Mouse (Mus musculus) intestine, postnatal 0 days (tissue): ENCODE data around the gene Lman2. TPM values are rescaled to one million over a fixed set of nuclear protein-coding genes. Genes with fewer than 3 reads are reported as not detected.

Source experiments
- ATAC-seq: fragments of 200-750 bp; cut with Nextera tagmentation; 2 replicates; pipeline ENCODE4 v1.8.0; 2017; ENCODE audit warnings: mild to moderate bottlenecking, moderate TSS enrichment, moderate library complexity
- H3K27ac ChIP-seq: fragments of 300-500 bp; sonication (generic); 2 replicates; pipeline ENCODE4 v1.5.1; 2014; ENCODE audit warnings: mild to moderate bottlenecking, low read depth, low read length, moderate library complexity
- H3K27me3 ChIP-seq: fragments of 300-500 bp; sonication (generic); replicated peaks from 2 replicates; pipeline ENCODE4 v1.6.1; 2014; ENCODE audit warnings: low read length, mixed read lengths; ENCODE audit not compliant: control insufficient read depth, insufficient read depth
- H3K36me3 ChIP-seq: fragments of 300-500 bp; sonication (generic); 2 replicates; pipeline ENCODE4 v1.6.1; 2014; ENCODE audit warnings: mild to moderate bottlenecking, moderate library complexity; ENCODE audit not compliant: control insufficient read depth, insufficient read depth
- H3K4me1 ChIP-seq: fragments of 300-500 bp; sonication (generic); replicated peaks from 2 replicates; pipeline ENCODE4 v1.6.1; 2014; ENCODE audit warnings: antibody characterized with exemption, low read length, mixed read lengths; ENCODE audit not compliant: control insufficient read depth, insufficient read depth
- H3K4me2 ChIP-seq: fragments of 300-500 bp; sonication (generic); replicated peaks from 2 replicates; pipeline ENCODE4 v1.6.1; 2014; ENCODE audit warnings: low read depth, mild to moderate bottlenecking, moderate library complexity
- H3K4me3 ChIP-seq: fragments of 300-500 bp; sonication (generic); 2 replicates; pipeline ENCODE4 v1.5.1; 2014; ENCODE audit warnings: low read depth, low read length
- H3K9ac ChIP-seq: fragments of 300-500 bp; sonication (generic); 2 replicates; pipeline ENCODE4 v1.6.1; 2014; ENCODE audit warnings: mild to moderate bottlenecking, low read depth, low read length
- H3K9me3 ChIP-seq: fragments of 300-500 bp; sonication (generic); 2 replicates; pipeline ENCODE4 v1.6.1; 2016; ENCODE audit warnings: mixed run types; ENCODE audit not compliant: control insufficient read depth
- CTCF ChIP-seq: sonication (generic); IDR thresholded peaks from 2 replicates; pipeline ENCODE4 v1.5.1; 2016; ENCODE audit warnings: low read depth, mild to moderate bottlenecking, control low read depth, antibody characterized with exemption, moderate library complexity
- WGBS: fragments of 180-500 bp; shearing (Covaris S2); extraction: QIAGEN DNeasy Blood & Tissue Kit; methylation state at CpG from one replicate; pipeline ENCODE4 v1.1.7; 2014; 5-methylcytosine and 5-hydroxymethylcytosine counted together
- polyA plus RNA-seq: library from polyadenylated mRNA; unstranded; fragments of >200 nt; fragmentation: Nextera tagmentation; extraction: Ambion mirVana; gene quantifications from 2 replicates; pipeline ENCODE4 v1.2.1, GENCODE M21; 2015

Lman2 gene
- polyA plus RNA-seq, 1 experiment from 2014 or later: 85.3 TPM

GRCm38 (mm10) chr13:55398088-55398487 is 35.5 kb upstream of the Lman2 start, which contains the start of gene Slc34a1:
Gene Slc34a1 (plus strand): TSS chr13:55398187.
- H3K36me3 ChIP-seq: no peaks in the 10 kb centered on the region
- no peaks in the 10 kb centered on the region for H3K27me3 ChIP-seq
- no peak within 1 kb of the TSS for H3K27ac ChIP-seq
- no peak for ATAC-seq
- TF ChIP-seq CTCF: no peak
- H3K4me3 ChIP-seq: no peak within 1 kb of the TSS
- 76% methylated on average over 1 of the region's 1 CpGs for WGBS
- H3K4me1 ChIP-seq: no peaks in the 10 kb centered on the region
- no peak within 1 kb of the TSS for H3K9ac ChIP-seq
- no peaks in the 10 kb centered on the region for H3K9me3 ChIP-seq
- H3K4me2 ChIP-seq: no peak within 1 kb of the TSS

- Histone ChIP-seq H3K4me1 (no peaks in the 10 kb centered on the region), H3K9ac (no peak overlapping the region), H3K4me2 (no peak overlapping the region), H3K27ac (no peak overlapping the region), H3K9me3 (no peaks in the 10 kb centered on the region), H3K36me3 (no peaks in the 10 kb centered on the region), H3K27me3 (no peaks in the 10 kb centered on the region), H3K4me3 (no peak overlapping the region)
- WGBS: 75% methylated on average over 4 of the region's 4 CpGs
- TF ChIP-seq CTCF: peak; percentile 69
- no peak for ATAC-seq
These were observed 30.4 kb upstream of the Lman2 start for GRCm38 (mm10) chr13:55392933-55393332.

- H3K4me2 ChIP-seq: no peak overlapping the region
- no peak overlapping the region for H3K4me3 ChIP-seq
- no peaks in the 10 kb centered on the region for H3K9me3 ChIP-seq
- WGBS: 32% methylated on average over 1 of the region's 1 CpGs
- no peak for TF ChIP-seq CTCF
- peak; percentile 88 for ATAC-seq
- no peaks in the 10 kb centered on the region for H3K27me3 ChIP-seq
- H3K36me3 ChIP-seq: no peaks in the 10 kb centered on the region
- no peak overlapping the region for H3K9ac ChIP-seq
- H3K4me1 ChIP-seq: peaks cover 2% of the 10 kb centered on the region; the same call in 1 of the 2 replicates
- H3K27ac ChIP-seq: peak overlapping the region; percentile 75
These were observed 29.0 kb upstream of the Lman2 start for GRCm38 (mm10) chr13:55391626-55392029.

GRCm38 (mm10) chr13:55390644-55391043 is 28.1 kb upstream of the Lman2 start:
- ATAC-seq: peak; percentile 70
- Histone ChIP-seq H3K9ac (no peak overlapping the region), H3K36me3 (no peaks in the 10 kb centered on the region), H3K27ac (peak overlapping the region; percentile 75), H3K27me3 (no peaks in the 10 kb centered on the region), H3K4me1 (peaks cover 4% of the 10 kb centered on the region; the same call in 1 of the 2 replicates), H3K9me3 (no peaks in the 10 kb centered on the region), H3K4me2 (no peak overlapping the region), H3K4me3 (no peak overlapping the region)
- WGBS: 50% methylated on average over 3 of the region's 3 CpGs
- TF ChIP-seq CTCF: no peak

GRCm38 (mm10) chr13:55381790-55382189 is 19.2 kb upstream of the Lman2 start:
- H3K4me2 ChIP-seq: no peak overlapping the region
- H3K9me3 ChIP-seq: no peaks in the 10 kb centered on the region
- H3K4me3 ChIP-seq: no peak overlapping the region
- H3K9ac ChIP-seq: no peak overlapping the region
- no peak for TF ChIP-seq CTCF
- H3K27me3 ChIP-seq: peaks cover 14% of the 10 kb centered on the region; the same call in 1 of the 2 replicates
- H3K4me1 ChIP-seq: peaks cover 3% of the 10 kb centered on the region; the same call in 1 of the 2 replicates
- WGBS: 77% methylated on average over 4 of the region's 4 CpGs
- no peaks in the 10 kb centered on the region for H3K36me3 ChIP-seq
- no peak overlapping the region for H3K27ac ChIP-seq
- ATAC-seq: no peak

- ATAC-seq: 0 out of 2 replicates have a peak, but pooled peaks have one; percentile 11
- peak overlapping the region; percentile 45 for H3K4me2 ChIP-seq
- peaks cover 4% of the 10 kb centered on the region; the same call in 1 of the 2 replicates for H3K4me1 ChIP-seq
- no peak overlapping the region for H3K4me3 ChIP-seq
- peak; percentile 43 for TF ChIP-seq CTCF
- H3K27me3 ChIP-seq: peaks cover 14% of the 10 kb centered on the region; the same call in 1 of the 2 replicates
- WGBS: 14% methylated on average over 32 of the region's 32 CpGs
- no peak overlapping the region for H3K9ac ChIP-seq
- H3K27ac ChIP-seq: no peak overlapping the region
- no peaks in the 10 kb centered on the region for H3K36me3 ChIP-seq
- no peaks in the 10 kb centered on the region for H3K9me3 ChIP-seq
These were observed 16.5 kb upstream of the Lman2 start for GRCm38 (mm10) chr13:55378907-55379580.
